Mouse (Mus musculus): ENCODE data around the gene Tymp. TPM values are rescaled to one million over a fixed set of nuclear protein-coding genes. Genes with fewer than 3 reads are reported as not detected.

Gene Tymp
- polyA plus RNA-seq (2021; fragmentation: Nextera tagmentation): 5.7 and 7.5 TPM in 2 replicates
- long read RNA-seq, experiment 1, partial matches to known transcripts: 79 of 81 reads
- long read RNA-seq, experiment 1, other reads (novel, unspliced or antisense): 2 of 81 reads
- long read RNA-seq, experiment 2, partial matches to known transcripts: 87 of 95 reads
- long read RNA-seq, experiment 2, other reads (novel, unspliced or antisense): 8 of 95 reads

DNA sequence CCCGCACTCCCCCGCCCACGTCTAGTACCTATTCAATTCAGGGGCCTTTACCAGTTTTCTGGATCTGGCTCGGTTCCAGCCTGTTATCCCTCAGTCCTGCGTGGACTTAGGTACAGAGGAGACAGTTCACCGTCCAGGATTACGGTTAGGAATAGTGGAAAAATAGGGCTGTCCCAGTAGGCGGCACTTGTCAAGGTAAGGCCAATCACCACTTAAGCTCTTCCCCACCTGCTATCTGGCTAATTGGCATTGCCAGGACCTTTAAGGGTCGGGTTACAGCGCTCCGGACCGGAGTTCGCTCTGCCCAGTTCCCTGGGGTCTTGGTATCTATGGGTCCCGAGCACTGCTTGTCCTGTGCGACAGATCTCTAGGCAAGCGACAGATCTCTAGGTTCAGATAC is at the start of gene Tymp:
Tymp (minus strand) TSS at position 83 of the 400 bp plus-strand sequence.

GRCm38 (mm10) chr15:89425711-89426121 is 48.9 kb upstream of the Tymp start, which contains the start of gene Cpt1b:
Gene Cpt1b, minus strand, starts transcription at chr15:89425863.

DNA sequence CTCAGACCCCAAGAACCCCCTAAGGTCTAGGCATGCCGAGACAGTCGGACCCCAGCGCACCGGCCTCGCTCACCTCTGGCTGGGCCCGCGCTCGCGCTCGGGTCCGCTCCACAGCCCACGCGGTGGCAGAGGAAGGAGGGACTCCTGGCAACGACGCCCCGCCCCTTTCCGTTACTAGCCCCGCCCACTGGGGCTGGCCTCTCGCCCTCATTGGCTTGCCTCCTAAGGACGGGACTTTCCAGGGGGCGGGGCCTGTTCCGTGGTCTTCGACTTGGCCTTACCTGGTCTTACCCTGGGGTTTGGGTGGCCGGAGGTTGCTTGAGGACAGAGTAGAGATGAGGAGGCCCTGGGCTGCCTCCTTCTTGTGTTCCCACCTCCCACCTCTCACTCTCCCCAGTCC is 33.3 kb upstream of the Tymp start, which contains the start of gene Syce3:
Syce3 (minus strand) TSS at position 386 of the 400 bp plus-strand sequence.

DNA sequence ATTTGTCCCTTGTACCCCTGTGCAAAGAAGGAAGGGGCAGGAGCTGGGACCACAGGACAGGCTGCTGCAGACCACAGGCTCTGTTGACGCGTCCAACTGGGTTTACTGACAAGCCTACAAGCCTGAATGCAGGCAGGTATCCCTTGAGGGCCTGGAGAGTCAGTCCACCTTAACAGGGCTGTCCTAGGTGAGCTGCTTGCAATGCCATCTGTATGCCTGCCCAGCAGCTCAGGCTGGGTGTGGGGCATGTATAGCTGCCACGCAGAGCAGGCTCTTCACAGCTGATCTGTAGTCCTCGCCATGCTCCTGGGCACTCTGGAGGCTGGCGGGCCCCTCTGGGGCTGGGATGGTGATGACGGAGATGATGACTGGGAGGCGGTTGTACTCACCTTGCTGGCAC is 7.8 kb upstream of the Tymp start, which contains the start of gene Klhdc7b:
Klhdc7b (plus strand) TSS at position 301 of the 400 bp plus-strand sequence.

GRCm38 (mm10) chr15:89378831-89379401 is 2.1 kb upstream of the Tymp start, which contains the start of gene Odf3b:
Gene Odf3b, minus strand, starts transcription at chr15:89379282.

DNA sequence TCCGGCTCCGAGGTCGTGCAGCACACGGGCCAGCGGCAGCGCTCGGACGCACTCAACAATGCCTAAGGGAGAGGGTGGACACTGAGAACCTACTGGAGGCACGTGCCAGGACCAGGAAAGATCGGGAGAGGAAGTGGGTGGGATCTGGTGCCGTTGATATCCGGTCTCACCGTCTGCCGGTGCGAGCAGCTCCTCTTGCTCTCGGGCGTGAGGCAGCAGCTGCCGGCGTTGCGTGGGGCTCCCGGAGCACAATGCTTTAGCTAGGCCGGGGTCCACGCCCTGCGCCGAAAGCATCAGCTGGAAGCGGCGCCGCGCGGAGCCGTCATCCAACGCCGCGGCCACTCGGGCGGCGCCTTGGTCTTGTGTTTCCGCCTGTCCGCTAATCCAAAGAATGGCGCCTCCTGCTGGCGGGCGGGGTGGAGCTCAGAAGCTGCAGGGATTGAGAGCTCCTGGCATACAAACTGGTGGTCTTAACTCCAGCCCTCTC is 3.0 kb downstream of the Tymp start, which contains the start of gene Sco2:
Sco2 (minus strand) TSS at position 85 of the 487 bp plus-strand sequence.

DNA sequence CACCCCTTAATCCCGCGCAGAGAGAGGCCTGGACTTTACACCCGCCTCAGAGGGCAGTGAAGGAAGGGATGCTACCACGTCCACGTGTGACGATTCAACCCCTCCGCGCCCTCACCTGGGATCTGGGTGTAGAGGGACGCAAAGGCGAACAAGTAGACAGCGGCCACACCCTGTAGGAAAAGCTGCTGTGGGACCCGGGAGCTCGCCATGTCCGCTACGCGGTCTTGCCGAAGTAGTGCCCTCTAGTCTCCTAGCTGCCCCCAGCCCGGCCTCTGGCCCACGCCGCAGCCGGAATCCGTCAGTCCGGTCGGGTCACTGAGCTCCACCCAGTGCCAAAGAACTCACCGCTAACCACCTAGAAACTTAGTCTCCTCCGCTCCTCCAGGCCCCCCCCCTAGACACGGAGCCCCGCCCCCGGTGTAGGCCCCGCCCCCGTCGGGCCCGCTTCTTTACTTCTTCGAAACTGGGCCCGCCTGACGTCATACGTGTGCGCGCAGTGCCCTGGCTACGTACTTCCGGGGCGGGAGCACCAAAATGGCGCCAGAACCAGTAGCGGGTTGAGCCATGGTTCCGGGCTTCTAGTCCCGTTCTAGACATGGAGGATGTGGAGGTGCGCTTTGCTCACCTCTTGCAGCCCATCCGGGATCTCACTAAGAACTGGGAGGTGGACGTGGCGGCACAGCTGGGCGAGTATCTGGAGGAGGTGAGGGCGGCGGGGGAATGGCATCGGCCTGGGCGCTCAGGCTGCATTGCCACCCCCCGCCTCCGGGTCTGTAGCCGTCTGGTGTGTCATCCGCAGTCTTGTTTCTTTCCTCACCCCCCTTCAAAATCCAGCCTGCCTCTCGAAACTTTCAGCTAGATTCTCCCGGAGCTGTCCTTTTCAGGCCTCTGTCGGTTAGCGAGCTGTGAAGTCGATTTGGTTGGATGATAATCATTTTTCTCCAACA is 21.3 kb downstream of the Tymp start, which contains the start of the genes Lmf2 and Ncaph2:
Lmf2 (minus strand) TSS at position 419 of the 947 bp plus-strand sequence.
Ncaph2 (plus strand) TSS at position 479 of the 947 bp plus-strand sequence.

GRCm38 (mm10) chr15:89334271-89334670 is 42.6 kb downstream of the Tymp start, which contains the start of gene Miox:
Gene Miox, plus strand, starts transcription at chr15:89334398.

DNA sequence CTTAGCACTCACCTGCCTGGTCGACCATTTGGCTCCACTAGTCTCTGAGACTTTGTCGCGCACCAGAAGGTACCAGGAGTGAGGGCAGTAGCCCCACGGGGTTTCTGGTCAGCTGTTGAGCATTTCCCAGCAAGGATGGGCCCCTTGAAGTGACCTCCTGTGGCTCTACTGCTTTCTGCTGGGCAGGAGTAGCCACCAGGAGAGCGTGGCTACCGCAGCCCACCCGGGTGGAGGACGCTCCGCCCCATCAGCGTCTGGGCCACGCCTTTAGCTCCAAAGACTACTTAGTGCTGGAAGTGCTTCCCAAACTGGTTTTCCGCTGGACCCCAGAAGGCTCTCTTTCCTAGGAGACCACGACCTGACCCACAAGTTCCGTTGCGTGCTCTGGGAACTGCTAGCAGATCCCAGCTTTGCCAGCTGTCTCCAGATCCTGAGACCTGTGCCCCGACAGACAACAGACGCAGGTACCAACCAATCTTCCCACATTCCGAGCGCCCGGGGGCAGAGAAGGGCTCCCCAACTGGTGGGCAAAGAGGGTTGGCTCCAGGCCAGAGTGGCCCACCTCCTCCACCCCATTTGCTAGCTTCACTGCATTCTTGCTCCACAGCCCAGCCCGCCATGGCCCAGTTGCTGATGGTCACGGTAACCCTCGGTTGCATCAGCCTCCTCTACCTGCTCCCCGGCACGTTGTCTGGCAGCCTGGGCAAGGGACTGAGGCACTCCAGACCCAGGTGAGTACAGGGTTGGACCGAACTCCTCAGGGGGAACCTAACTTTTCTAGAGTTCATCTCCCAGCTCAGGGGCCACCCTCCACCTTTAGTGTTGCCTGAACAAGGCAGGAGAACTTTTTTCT is 53.9 kb downstream of the Tymp start, which contains the start of gene Adm2:
Adm2 (plus strand) TSS at position 51 of the 853 bp plus-strand sequence.

Other genes starting within 250 kb of the Tymp start
- gene Hdac10, start 248.3 kb downstream of the Tymp start, polyA plus RNA-seq (2021; fragmentation: Nextera tagmentation): 4.4 and 4.5 TPM in 2 replicates
- gene Mapk12, start 236.3 kb downstream of the Tymp start, polyA plus RNA-seq (2021; fragmentation: Nextera tagmentation): 2.2 and 2.5 TPM in 2 replicates
- gene Mapk11, start 227.4 kb downstream of the Tymp start, polyA plus RNA-seq (2021; fragmentation: Nextera tagmentation): 7.8 and 10.5 TPM in 2 replicates
- 17.0 and 24.8 TPM in 2 replicates for gene Plxnb2, start 196.3 kb downstream of the Tymp start, polyA plus RNA-seq (2021; fragmentation: Nextera tagmentation)
- 11.3 and 11.9 TPM in 2 replicates for gene Dennd6b, start 180.5 kb downstream of the Tymp start, polyA plus RNA-seq (2021; fragmentation: Nextera tagmentation)
- 91.7 and 92.3 TPM in 2 replicates for gene Ppp6r2, start 165.5 kb downstream of the Tymp start, polyA plus RNA-seq (2021; fragmentation: Nextera tagmentation)
- 100 and 139 TPM in 2 replicates for gene Sbf1, start 61.7 kb downstream of the Tymp start, polyA plus RNA-seq (2021; fragmentation: Nextera tagmentation)
- gene Adm2, start 54.3 kb downstream of the Tymp start, polyA plus RNA-seq (2021; fragmentation: Nextera tagmentation): not detected in 2 replicates
- not detected in 2 replicates for gene Miox, start 42.6 kb downstream of the Tymp start, polyA plus RNA-seq (2021; fragmentation: Nextera tagmentation)
- gene Lmf2, start 21.4 kb downstream of the Tymp start, polyA plus RNA-seq (2021; fragmentation: Nextera tagmentation): 9.0 and 10.3 TPM in 2 replicates
- gene Ncaph2, start 21.3 kb downstream of the Tymp start, polyA plus RNA-seq (2021; fragmentation: Nextera tagmentation): 68.4 and 73.8 TPM in 2 replicates
- 53.7 and 59.4 TPM in 2 replicates for gene Sco2, start 3.2 kb downstream of the Tymp start, polyA plus RNA-seq (2021; fragmentation: Nextera tagmentation)
- 4.6 and 7.3 TPM in 2 replicates for gene Odf3b, start 2.2 kb upstream of the Tymp start, polyA plus RNA-seq (2021; fragmentation: Nextera tagmentation)
- gene Klhdc7b, start 7.9 kb upstream of the Tymp start, polyA plus RNA-seq (2021; fragmentation: Nextera tagmentation): 0.18 and 0.36 TPM in 2 replicates
- not detected in 2 replicates for gene Syce3, start 33.5 kb upstream of the Tymp start, polyA plus RNA-seq (2021; fragmentation: Nextera tagmentation)
- gene Cpt1b, start 48.8 kb upstream of the Tymp start, polyA plus RNA-seq (2021; fragmentation: Nextera tagmentation): 0.16 and 0.46 TPM in 2 replicates
- 2.9 and 3.1 TPM in 2 replicates for gene C730034F03Rik, start 52.5 kb upstream of the Tymp start, polyA plus RNA-seq (2021; fragmentation: Nextera tagmentation)
- not detected in 2 replicates for gene Gm44502, start 52.7 kb upstream of the Tymp start, polyA plus RNA-seq (2021; fragmentation: Nextera tagmentation)
- 26.6 and 31.1 TPM in 2 replicates for gene Chkb, start 52.9 kb upstream of the Tymp start, polyA plus RNA-seq (2021; fragmentation: Nextera tagmentation)
- 48.0 and 53.4 TPM in 2 replicates for gene Mapk8ip2, start 76.9 kb upstream of the Tymp start, polyA plus RNA-seq (2021; fragmentation: Nextera tagmentation)
- 20.7 and 22.6 TPM in 2 replicates for gene Arsa, start 100.4 kb upstream of the Tymp start, polyA plus RNA-seq (2021; fragmentation: Nextera tagmentation)
- 3.9 and 5.5 TPM in 2 replicates for gene Shank3, start 122.6 kb upstream of the Tymp start, polyA plus RNA-seq (2021; fragmentation: Nextera tagmentation)
- 0.19 TPM in 1 of 2 replicates, not detected in the other for gene Acr, start 191.3 kb upstream of the Tymp start, polyA plus RNA-seq (2021; fragmentation: Nextera tagmentation)
- gene Rabl2, start 214.9 kb upstream of the Tymp start, polyA plus RNA-seq (2021; fragmentation: Nextera tagmentation): 16.6 and 19.0 TPM in 2 replicates